Mouse (Mus musculus) neural tube, embryonic 12.5 days (tissue): ENCODE measurements around the gene Pycard. TPM values are rescaled to one million over a fixed set of nuclear protein-coding genes. Genes with fewer than 3 reads are reported as not detected.
"Not testable (repeated sequence)": the region's sequence is repeated elsewhere in the genome, so short reads cannot be mapped to it uniquely, and the experiment has no call there.

Experiments
- ATAC-seq: fragments of 200-750 bp; cut with Nextera tagmentation; 2 replicates; pipeline ENCODE4 v1.8.0; 2017; ENCODE audit warnings: low read depth, mild to moderate bottlenecking, moderate TSS enrichment, moderate library complexity; ENCODE audit not compliant: low FRiP score
- H3K27ac ChIP-seq: fragments of 300-500 bp; sonication (generic); 2 replicates; pipeline ENCODE4 v1.5.1; 2016
- H3K27me3 ChIP-seq: fragments of 300-500 bp; sonication (generic); replicated peaks from 2 replicates; pipeline ENCODE4 v1.6.1; 2016; ENCODE audit warnings: mild to moderate bottlenecking
- H3K36me3 ChIP-seq: fragments of 300-500 bp; sonication (generic); 2 replicates; pipeline ENCODE4 v1.6.1; 2016; ENCODE audit warnings: mild to moderate bottlenecking
- H3K4me1 ChIP-seq: fragments of 300-500 bp; sonication (generic); 2 replicates; pipeline ENCODE4 v1.6.1; 2016
- H3K4me2 ChIP-seq: fragments of 300-500 bp; sonication (generic); replicated peaks from 2 replicates; pipeline ENCODE4 v1.6.1; 2016; ENCODE audit warnings: mild to moderate bottlenecking
- H3K4me3 ChIP-seq: fragments of 300-500 bp; sonication (generic); 2 replicates; pipeline ENCODE4 v1.5.1; 2016
- H3K9ac ChIP-seq: fragments of 300-500 bp; sonication (generic); 2 replicates; pipeline ENCODE4 v1.6.1; 2016; ENCODE audit warnings: mild to moderate bottlenecking
- H3K9me3 ChIP-seq: fragments of 300-500 bp; sonication (generic); 2 replicates; pipeline ENCODE4 v1.6.1; 2016; ENCODE audit warnings: mild to moderate bottlenecking
- WGBS: fragments of 180-500 bp; shearing (Covaris S2); methylation state at CpG from one replicate; pipeline ENCODE4 v1.1.7; 2016; 5-methylcytosine and 5-hydroxymethylcytosine counted together
- polyA plus RNA-seq: library from polyadenylated mRNA; unstranded; fragments of >200 nt; fragmentation: Nextera tagmentation; extraction: Ambion mirVana; gene quantifications from 2 replicates; pipeline ENCODE4 v1.2.1, GENCODE M21; 2016

Gene Pycard
- polyA plus RNA-seq, 1 experiment from 2014 or later: 6.5 TPM

DNA sequence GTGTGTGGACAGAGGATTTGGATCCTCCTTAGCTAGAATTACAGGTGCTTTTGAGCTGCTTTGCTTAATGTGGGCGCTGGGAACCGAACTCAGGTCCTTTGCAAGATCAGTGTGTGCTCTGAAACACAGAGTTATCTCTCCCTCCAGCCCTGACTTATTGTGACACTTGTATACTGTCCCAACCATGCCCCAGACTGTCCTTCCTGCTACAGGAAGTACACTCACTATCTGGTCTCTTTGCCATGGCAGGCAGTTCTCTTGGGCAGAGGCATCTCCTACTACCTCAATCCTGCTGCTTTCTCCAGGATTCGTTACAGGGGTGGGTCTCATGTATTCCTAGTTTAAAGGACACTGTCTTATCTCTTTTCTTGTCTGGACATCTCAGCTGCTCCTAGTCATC lies 24.6 kb upstream of the Pycard start:
- no peaks in the 10 kb centered on the region for H3K36me3 ChIP-seq
- no peaks in the 10 kb centered on the region for H3K4me1 ChIP-seq
- H3K27me3 ChIP-seq: no peaks in the 10 kb centered on the region
- H3K4me2 ChIP-seq: no peak overlapping the region
- 92% methylated on average over 3 of the region's 3 CpGs for WGBS
- ATAC-seq: no peak
- H3K4me3 ChIP-seq: no peak overlapping the region
- H3K9ac ChIP-seq: no peak overlapping the region
- no peak overlapping the region for H3K27ac ChIP-seq
- no peaks in the 10 kb centered on the region for H3K9me3 ChIP-seq

GRCm38 (mm10) chr7:128016650-128017049 lies 23.0 kb upstream of the Pycard start:
- Histone ChIP-seq H3K36me3 (no peaks in the 10 kb centered on the region), H3K27me3 (no peaks in the 10 kb centered on the region), H3K27ac (no peak overlapping the region), H3K4me2 (no peak overlapping the region), H3K4me1 (no peaks in the 10 kb centered on the region), H3K4me3 (no peak overlapping the region), H3K9ac (no peak overlapping the region), H3K9me3 (no peaks in the 10 kb centered on the region)
- whole genome bisulfite sequencing: 91% methylated on average over 6 of the region's 6 CpGs
- ATAC-seq: no peak

DNA sequence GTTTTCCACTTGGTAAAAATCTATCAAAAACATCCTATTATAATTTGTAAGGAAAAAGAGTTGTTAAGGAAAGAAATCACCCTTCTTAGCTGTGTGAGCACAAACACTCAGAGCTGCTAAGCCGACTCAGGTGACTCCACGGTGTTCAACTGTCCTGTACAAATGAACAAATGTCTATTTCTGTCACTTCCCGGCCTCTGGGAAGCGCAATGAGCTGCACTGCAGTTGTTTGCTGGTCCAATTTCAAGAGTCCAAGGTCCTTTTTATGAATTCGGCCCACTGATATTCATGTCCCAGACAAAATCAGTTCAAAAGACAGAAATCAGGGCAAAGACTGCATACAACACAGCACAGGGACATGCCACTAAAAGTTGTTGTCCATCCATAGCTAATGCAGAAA lies 22.5 kb upstream of the Pycard start:
- WGBS: 87% methylated on average over 5 of the region's 5 CpGs
- not testable (repeated sequence) for H3K4me2 ChIP-seq, H3K9ac ChIP-seq, H3K27ac ChIP-seq, H3K4me3 ChIP-seq, ATAC-seq, H3K27me3 ChIP-seq, H3K4me1 ChIP-seq, H3K36me3 ChIP-seq, H3K9me3 ChIP-seq

- Histone ChIP-seq H3K4me1 (no peaks in the 10 kb centered on the region), H3K36me3 (no peaks in the 10 kb centered on the region), H3K9ac (no peak overlapping the region), H3K4me2 (no peak overlapping the region), H3K27ac (no peak overlapping the region), H3K27me3 (0 out of 2 replicates have a peak, but pooled peaks cover 3% of the 10 kb centered on the region), H3K9me3 (no peaks in the 10 kb centered on the region), H3K4me3 (no peak overlapping the region)
- ATAC-seq: no peak
- 94% methylated on average over 13 of the region's 13 CpGs for WGBS
Observed at GRCm38 (mm10) chr7:128013116-128013515, 19.4 kb upstream of the Pycard start.

- WGBS: 64% methylated on average over 13 of the region's 13 CpGs
- Histone ChIP-seq H3K4me2 (no peak overlapping the region), H3K9ac (no peak overlapping the region), H3K4me1 (no peaks in the 10 kb centered on the region), H3K9me3 (no peaks in the 10 kb centered on the region), H3K27ac (no peak overlapping the region), H3K36me3 (no peaks in the 10 kb centered on the region), H3K27me3 (0 out of 2 replicates have a peak, but pooled peaks cover 3% of the 10 kb centered on the region), H3K4me3 (no peak overlapping the region)
- ATAC-seq: no peak
Observed at GRCm38 (mm10) chr7:128012136-128012780, 18.6 kb upstream of the Pycard start.

GRCm38 (mm10) chr7:128009715-128010340 lies 16.2 kb upstream of the Pycard start:
- H3K9me3 ChIP-seq: no peaks in the 10 kb centered on the region
- H3K4me2 ChIP-seq: peak overlapping the region; percentile 16; the same call in 1 of the 2 replicates
- ATAC-seq: no peak
- H3K9ac ChIP-seq: no peak overlapping the region
- no peak overlapping the region for H3K4me3 ChIP-seq
- no peaks in the 10 kb centered on the region for H3K36me3 ChIP-seq
- H3K4me1 ChIP-seq: peaks cover 3% of the 10 kb centered on the region; the same call in 1 of the 2 replicates
- H3K27ac ChIP-seq: no peak overlapping the region
- peaks cover 8% of the 10 kb centered on the region; the same call in 1 of the 2 replicates for H3K27me3 ChIP-seq
- 55% methylated on average over 40 of the region's 40 CpGs for WGBS

GRCm38 (mm10) chr7:128006193-128006592 lies 12.5 kb upstream of the Pycard start:
- no peak for ATAC-seq
- Histone ChIP-seq H3K27me3 (peaks cover 19% of the 10 kb centered on the region; the same call in 1 of the 2 replicates), H3K4me2 (no peak overlapping the region), H3K27ac (no peak overlapping the region), H3K4me3 (no peak overlapping the region), H3K4me1 (peaks cover 8% of the 10 kb centered on the region; the same call in 1 of the 2 replicates), H3K9me3 (no peaks in the 10 kb centered on the region), H3K9ac (no peak overlapping the region), H3K36me3 (no peaks in the 10 kb centered on the region)
- WGBS: 81% methylated on average over 7 of the region's 7 CpGs

DNA sequence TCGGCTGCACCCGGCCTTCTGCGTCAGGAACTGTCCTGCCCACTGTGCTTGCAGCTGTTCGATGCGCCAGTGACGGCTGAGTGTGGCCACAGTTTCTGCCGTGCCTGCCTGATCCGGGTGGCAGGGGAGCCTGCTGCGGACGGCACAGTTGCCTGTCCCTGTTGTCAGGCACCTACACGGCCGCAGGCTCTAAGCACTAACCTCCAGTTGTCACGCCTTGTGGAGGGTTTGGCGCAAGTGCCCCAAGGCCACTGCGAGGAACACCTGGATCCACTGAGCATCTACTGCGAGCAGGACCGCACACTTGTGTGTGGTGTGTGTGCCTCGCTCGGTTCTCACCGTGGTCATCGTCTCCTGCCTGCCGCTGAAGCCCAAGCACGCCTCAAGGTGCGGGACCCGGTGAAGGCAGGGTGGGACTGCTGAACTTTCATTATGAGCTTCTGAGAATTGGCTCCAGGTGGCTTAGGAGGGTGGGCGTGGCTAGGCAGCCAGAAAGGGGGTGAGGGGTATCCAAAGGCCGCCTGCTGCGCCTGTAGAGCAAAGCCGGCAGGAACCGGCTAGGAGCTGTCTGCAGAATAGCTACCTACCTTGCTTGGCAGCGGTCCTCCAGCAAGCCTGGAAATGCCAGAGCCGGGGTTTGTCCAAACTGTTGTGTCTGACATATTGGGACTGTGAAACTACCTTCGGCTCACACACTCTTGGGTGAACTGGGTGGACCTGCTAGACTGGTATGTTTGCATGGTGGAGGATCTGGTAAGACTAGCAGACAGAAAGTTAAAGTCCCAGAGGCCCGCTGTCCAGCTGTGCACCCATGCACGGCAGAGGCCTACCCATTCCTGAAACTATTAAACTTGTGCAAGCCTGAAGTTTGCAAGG lies 11.1 kb upstream of the Pycard start:
- H3K4me2 ChIP-seq: peak overlapping the region; percentile 36
- no peaks in the 10 kb centered on the region for H3K9me3 ChIP-seq
- no peak overlapping the region for H3K27ac ChIP-seq
- no peaks in the 10 kb centered on the region for H3K36me3 ChIP-seq
- peaks cover 16% of the 10 kb centered on the region; the same call in 1 of the 2 replicates for H3K27me3 ChIP-seq
- WGBS: 29% methylated on average over 35 of the region's 35 CpGs
- H3K4me1 ChIP-seq: peaks cover 8% of the 10 kb centered on the region; the same call in 1 of the 2 replicates
- H3K4me3 ChIP-seq: no peak overlapping the region
- ATAC-seq: no peak
- no peak overlapping the region for H3K9ac ChIP-seq

DNA sequence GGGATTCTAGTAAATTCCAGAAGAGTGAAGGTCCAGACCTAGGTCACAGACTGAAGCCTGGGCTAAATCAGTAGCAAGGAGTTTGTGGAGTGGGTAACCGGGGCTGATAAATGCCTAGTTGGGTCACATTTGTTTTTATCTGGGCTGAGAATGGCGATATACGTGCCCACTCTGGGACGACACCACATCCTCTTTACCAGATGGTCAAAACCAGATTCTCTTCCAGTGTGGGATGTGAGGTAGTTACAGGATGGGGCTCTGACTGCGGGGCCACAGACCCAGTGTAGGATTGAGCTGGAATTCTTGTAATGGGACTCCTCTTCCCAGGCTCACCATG lies 10.5 kb upstream of the Pycard start:
- peaks cover 16% of the 10 kb centered on the region; the same call in 1 of the 2 replicates for H3K27me3 ChIP-seq
- no peak overlapping the region for H3K4me2 ChIP-seq
- H3K36me3 ChIP-seq: no peaks in the 10 kb centered on the region
- H3K9me3 ChIP-seq: no peaks in the 10 kb centered on the region
- no peak overlapping the region for H3K4me3 ChIP-seq
- H3K4me1 ChIP-seq: peaks cover 8% of the 10 kb centered on the region; the same call in 1 of the 2 replicates
- no peak overlapping the region for H3K27ac ChIP-seq
- H3K9ac ChIP-seq: no peak overlapping the region
- ATAC-seq: no peak
- 70% methylated on average over 5 of the region's 5 CpGs for WGBS

- Histone ChIP-seq H3K9me3 (no peaks in the 10 kb centered on the region), H3K36me3 (no peaks in the 10 kb centered on the region), H3K4me2 (peak within 1 kb of the TSS; percentile 36), H3K9ac (no peak within 1 kb of the TSS), H3K4me3 (no peak within 1 kb of the TSS), H3K4me1 (peaks cover 8% of the 10 kb centered on the region; the same call in 1 of the 2 replicates), H3K27ac (no peak within 1 kb of the TSS), H3K27me3 (peaks cover 16% of the 10 kb centered on the region; the same call in 1 of the 2 replicates)
- ATAC-seq: no peak
- WGBS: 94% methylated on average over 2 of the region's 2 CpGs
Observed at GRCm38 (mm10) chr7:128003688-128004087, 10.0 kb upstream of the Pycard start, which contains the start of gene Trim72. Gene Trim72, plus strand, starts transcription at chr7:128003949.

- Histone ChIP-seq H3K9ac (no peak overlapping the region), H3K4me3 (no peak overlapping the region), H3K27ac (no peak overlapping the region), H3K4me2 (no peak overlapping the region), H3K9me3 (no peaks in the 10 kb centered on the region), H3K4me1 (peaks cover 8% of the 10 kb centered on the region; the same call in 1 of the 2 replicates), H3K36me3 (no peaks in the 10 kb centered on the region), H3K27me3 (peaks cover 16% of the 10 kb centered on the region; the same call in 1 of the 2 replicates)
- no peak for ATAC-seq
- 86% methylated on average over 6 of the region's 6 CpGs for WGBS
Observed at GRCm38 (mm10) chr7:128003098-128003497, 9.4 kb upstream of the Pycard start.
